Mouse (Mus musculus) thymus, adult 2 months (tissue): ENCODE measurements around the gene Pigt.
A peak's percentile ranks its signal among the peaks of the same experiment; 100 is the strongest.

Source experiments
- CTCF ChIP-seq: fragments of 200-500 bp; IDR thresholded peaks from 2 replicates; pipeline ENCODE4 v1.5.1; 2012; ENCODE audit warnings: mild to moderate bottlenecking, control low read depth, low read length, moderate library complexity, borderline replicate concordance; ENCODE audit not compliant: control insufficient read depth, poor library complexity, insufficient read depth; ENCODE audit errors: extremely low read depth
- POLR2A ChIP-seq: fragments of 200-500 bp; IDR thresholded peaks from 2 replicates; pipeline ENCODE4 v1.6.1; 2012; ENCODE audit warnings: mild to moderate bottlenecking, low read length, control low read depth, moderate library complexity; ENCODE audit not compliant: control insufficient read depth, poor library complexity, insufficient read depth; ENCODE audit errors: extremely low read depth

DNA sequence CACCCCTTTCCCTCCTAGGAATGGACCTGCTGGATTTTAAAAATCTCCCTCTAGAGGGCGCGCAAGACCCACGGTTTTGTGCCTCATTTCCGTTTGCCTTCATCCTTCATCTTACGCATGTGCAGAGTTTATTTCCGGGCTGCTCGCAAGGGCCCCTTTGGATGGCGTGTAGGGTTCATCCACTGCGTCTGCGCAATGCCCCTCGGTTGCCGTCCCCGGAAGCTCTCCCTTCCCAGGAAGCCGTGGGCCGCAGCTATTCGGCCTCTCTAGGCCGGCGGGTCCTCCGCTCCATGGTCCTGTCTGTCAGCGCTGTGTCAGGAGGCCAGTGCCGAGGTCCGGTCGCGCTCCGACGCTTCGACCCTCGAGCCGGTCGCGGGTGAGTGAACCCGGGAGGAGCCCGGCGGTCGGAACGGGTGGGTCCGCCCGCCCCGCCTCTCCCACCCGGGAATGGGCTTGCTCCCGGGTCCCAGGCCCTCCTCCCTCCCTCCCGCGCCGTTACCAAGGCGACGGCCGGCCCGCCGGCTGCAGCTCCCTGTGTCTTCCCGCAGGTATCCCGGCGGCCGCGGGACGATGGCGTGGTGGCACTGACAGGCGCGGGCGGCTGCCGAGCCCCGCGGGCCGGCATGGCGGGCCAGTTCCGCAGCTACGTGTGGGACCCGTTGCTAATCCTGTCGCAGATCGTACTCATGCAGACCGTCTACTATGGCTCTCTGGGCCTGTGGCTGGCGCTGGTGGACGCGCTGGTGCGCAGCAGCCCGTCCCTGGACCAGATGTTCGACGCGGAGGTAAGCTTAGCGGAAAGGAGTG lies 36.4 kb upstream of the Pigt start, which contains the start of gene Gm20458:
- TF ChIP-seq CTCF: 0 out of 2 replicates have a peak, but pooled peaks have one; percentile 39
- peak; percentile 62; the same call in 1 of the 2 replicates for TF ChIP-seq POLR2A
